Mouse (Mus musculus): ENCODE measurements around the gene 4930438A08Rik. TPM values are rescaled to one million over a fixed set of nuclear protein-coding genes. Genes with fewer than 3 reads are reported as not detected.
"Not testable (repeated sequence)": the region's sequence is repeated elsewhere in the genome, so short reads cannot be mapped to it uniquely, and the experiment has no call there.

The 4930438A08Rik gene
- polyA plus RNA-seq, 1 experiment from 2014 or later, result not detected

GRCm38 (mm10) chr11:58282518-58282917 is 7.9 kb downstream of the 4930438A08Rik start:
- H3K9ac ChIP-seq (replicated peaks), result no peak overlapping the region
- H3K4me1 ChIP-seq, result no peaks in the 10 kb centered on the region
- 89% methylated on average over 5 of the region's 5 CpGs for WGBS
- no peaks in the 10 kb centered on the region for H3K9me3 ChIP-seq (replicated peaks)
- H3K4me3 ChIP-seq (replicated peaks), result no peak overlapping the region
- H3K27me3 ChIP-seq (replicated peaks), result no peaks in the 10 kb centered on the region
- ATAC-seq (ENCODE audit: low FRiP score), result no peak
- H3K27ac ChIP-seq (replicated peaks), result no peak overlapping the region
- H3K4me2 ChIP-seq, result no peak overlapping the region
- no peaks in the 10 kb centered on the region for H3K36me3 ChIP-seq

- no peak for ATAC-seq (ENCODE audit: low FRiP score)
- no peaks in the 10 kb centered on the region for H3K4me1 ChIP-seq
- H3K9ac ChIP-seq (replicated peaks), result no peak overlapping the region
- no peaks in the 10 kb centered on the region for H3K36me3 ChIP-seq
- H3K27me3 ChIP-seq (replicated peaks), result no peaks in the 10 kb centered on the region
- WGBS, result 81% methylated on average over 9 of the region's 9 CpGs
- H3K9me3 ChIP-seq (replicated peaks), result no peaks in the 10 kb centered on the region
- no peak overlapping the region for H3K27ac ChIP-seq (replicated peaks)
- no peak overlapping the region for H3K4me3 ChIP-seq (replicated peaks)
- H3K4me2 ChIP-seq, result no peak overlapping the region
Measured at GRCm38 (mm10) chr11:58289992-58290682, 15.5 kb downstream of the 4930438A08Rik start.

GRCm38 (mm10) chr11:58290812-58291211 is 16.2 kb downstream of the 4930438A08Rik start:
- WGBS, result 84% methylated on average over 4 of the region's 4 CpGs
- Histone ChIP-seq H3K27me3 (replicated peaks) (no peaks in the 10 kb centered on the region), H3K4me3 (replicated peaks) (no peak overlapping the region), H3K9ac (replicated peaks) (no peak overlapping the region), H3K4me1 (no peaks in the 10 kb centered on the region), H3K27ac (replicated peaks) (no peak overlapping the region), H3K36me3 (no peaks in the 10 kb centered on the region), H3K4me2 (no peak overlapping the region), H3K9me3 (replicated peaks) (no peaks in the 10 kb centered on the region)
- no peak for ATAC-seq (ENCODE audit: low FRiP score)

GRCm38 (mm10) chr11:58292791-58293190 is 18.2 kb downstream of the 4930438A08Rik start:
- Histone ChIP-seq H3K36me3 (no peaks in the 10 kb centered on the region), H3K4me3 (replicated peaks) (no peak overlapping the region), H3K9me3 (replicated peaks) (no peaks in the 10 kb centered on the region), H3K27ac (replicated peaks) (no peak overlapping the region), H3K27me3 (replicated peaks) (no peaks in the 10 kb centered on the region), H3K9ac (replicated peaks) (no peak overlapping the region), H3K4me1 (no peaks in the 10 kb centered on the region), H3K4me2 (no peak overlapping the region)
- no peak for ATAC-seq (ENCODE audit: low FRiP score)
- WGBS, result 50% methylated on average over 4 of the region's 4 CpGs

GRCm38 (mm10) chr11:58297396-58297795 is 22.8 kb downstream of the 4930438A08Rik start:
- WGBS, result 59% methylated on average over 6 of the region's 6 CpGs
- peaks cover 9% of the 10 kb centered on the region; the same call in 1 of the 2 replicates for H3K4me1 ChIP-seq
- no peak overlapping the region for H3K9ac ChIP-seq (replicated peaks)
- ATAC-seq (ENCODE audit: low FRiP score), result no peak
- no peak overlapping the region for H3K27ac ChIP-seq (replicated peaks)
- no peak overlapping the region for H3K4me3 ChIP-seq (replicated peaks)
- no peaks in the 10 kb centered on the region for H3K9me3 ChIP-seq (replicated peaks)
- H3K36me3 ChIP-seq, result no peaks in the 10 kb centered on the region
- H3K4me2 ChIP-seq, result no peak overlapping the region
- no peaks in the 10 kb centered on the region for H3K27me3 ChIP-seq (replicated peaks)

- peak overlapping the region; percentile 71 for H3K4me3 ChIP-seq (replicated peaks)
- peak overlapping the region; percentile 69 for H3K4me2 ChIP-seq
- peak; percentile 42; the same call in 1 of the 2 replicates for ATAC-seq (ENCODE audit: low FRiP score)
- H3K27me3 ChIP-seq (replicated peaks), result no peaks in the 10 kb centered on the region
- H3K9ac ChIP-seq (replicated peaks), result 0 out of 2 replicates have a peak overlapping the region, but pooled peaks have one; percentile 0
- 13% methylated on average over 13 of the region's 13 CpGs for WGBS
- H3K27ac ChIP-seq (replicated peaks), result peak overlapping the region; percentile 76
- H3K9me3 ChIP-seq (replicated peaks), result no peaks in the 10 kb centered on the region
- H3K36me3 ChIP-seq, result no peaks in the 10 kb centered on the region
- H3K4me1 ChIP-seq, result peaks cover 16% of the 10 kb centered on the region
Measured at GRCm38 (mm10) chr11:58301057-58301456, 26.5 kb downstream of the 4930438A08Rik start.

- no peaks in the 10 kb centered on the region for H3K27me3 ChIP-seq (replicated peaks)
- no peaks in the 10 kb centered on the region for H3K36me3 ChIP-seq
- peak overlapping the region; percentile 90 for H3K27ac ChIP-seq (replicated peaks)
- peak; percentile 92 for ATAC-seq (ENCODE audit: low FRiP score)
- H3K4me3 ChIP-seq (replicated peaks), result peak overlapping the region; percentile 71
- H3K4me2 ChIP-seq, result peak overlapping the region; percentile 69
- H3K4me1 ChIP-seq, result peaks cover 23% of the 10 kb centered on the region
- H3K9ac ChIP-seq (replicated peaks), result peak overlapping the region; percentile 53
- WGBS, result under 1% methylated on average over 36 of the region's 36 CpGs
- no peaks in the 10 kb centered on the region for H3K9me3 ChIP-seq (replicated peaks)
Measured at GRCm38 (mm10) chr11:58301837-58302754, 27.5 kb downstream of the 4930438A08Rik start.

GRCm38 (mm10) chr11:58302774-58303445 is 28.3 kb downstream of the 4930438A08Rik start:
- WGBS, result under 1% methylated on average over 26 of the region's 26 CpGs
- Histone ChIP-seq H3K27me3 (replicated peaks) (no peaks in the 10 kb centered on the region), H3K4me1 (peaks cover 29% of the 10 kb centered on the region), H3K4me3 (replicated peaks) (peak overlapping the region; percentile 71), H3K9me3 (replicated peaks) (no peaks in the 10 kb centered on the region), H3K36me3 (no peaks in the 10 kb centered on the region), H3K9ac (replicated peaks) (peak overlapping the region; percentile 53), H3K4me2 (peak overlapping the region; percentile 69), H3K27ac (replicated peaks) (peak overlapping the region; percentile 90)
- peak; percentile 11 for ATAC-seq (ENCODE audit: low FRiP score)

GRCm38 (mm10) chr11:58303594-58303993 is 29.0 kb downstream of the 4930438A08Rik start:
- peak overlapping the region; percentile 69 for H3K4me2 ChIP-seq
- H3K36me3 ChIP-seq, result no peaks in the 10 kb centered on the region
- no peak overlapping the region for H3K27ac ChIP-seq (replicated peaks)
- WGBS, result 13% methylated on average over 7 of the region's 7 CpGs
- ATAC-seq (ENCODE audit: low FRiP score), result no peak
- H3K9me3 ChIP-seq (replicated peaks), result no peaks in the 10 kb centered on the region
- H3K4me3 ChIP-seq (replicated peaks), result peak overlapping the region; percentile 29
- no peaks in the 10 kb centered on the region for H3K27me3 ChIP-seq (replicated peaks)
- peaks cover 34% of the 10 kb centered on the region for H3K4me1 ChIP-seq
- peak overlapping the region; percentile 40 for H3K9ac ChIP-seq (replicated peaks)

- H3K9ac ChIP-seq (replicated peaks); H3K27ac ChIP-seq (replicated peaks); H3K4me3 ChIP-seq (replicated peaks); H3K4me2 ChIP-seq; H3K27me3 ChIP-seq (replicated peaks); H3K36me3 ChIP-seq; H3K9me3 ChIP-seq (replicated peaks); ATAC-seq (ENCODE audit: low FRiP score): not testable (repeated sequence)
- WGBS, result 95% methylated on average over 8 of the region's 8 CpGs
- peaks cover 34% of the 10 kb centered on the region for H3K4me1 ChIP-seq
Measured at GRCm38 (mm10) chr11:58305299-58305698, 30.7 kb downstream of the 4930438A08Rik start.

- H3K27ac ChIP-seq (replicated peaks), result peak within 1 kb of the TSS; percentile 82
- peak; percentile 84 for ATAC-seq (ENCODE audit: low FRiP score)
- WGBS, result under 1% methylated on average over 34 of the region's 34 CpGs
Measured at GRCm38 (mm10) chr11:58306860-58307308, 32.3 kb downstream of the 4930438A08Rik start, which contains the start of gene Zfp692. Gene Zfp692 (plus strand): TSS chr11:58307069.

More at GRCm38 (mm10) chr11:58306860-58307308, 32.3 kb downstream of the 4930438A08Rik start, which contains the start of gene Zfp692:
- Histone ChIP-seq H3K9ac (replicated peaks) (peak within 1 kb of the TSS; percentile 62), H3K4me2 (peak within 1 kb of the TSS; percentile 93), H3K4me3 (replicated peaks) (peak within 1 kb of the TSS; percentile 54), H3K27me3 (replicated peaks) (no peaks in the 10 kb centered on the region), H3K4me1 (peaks cover 25% of the 10 kb centered on the region), H3K36me3 (0 out of 2 replicates have a peak, but pooled peaks cover 10% of the 10 kb centered on the region), H3K9me3 (replicated peaks) (no peaks in the 10 kb centered on the region)
